In the genomic region with DNA sequence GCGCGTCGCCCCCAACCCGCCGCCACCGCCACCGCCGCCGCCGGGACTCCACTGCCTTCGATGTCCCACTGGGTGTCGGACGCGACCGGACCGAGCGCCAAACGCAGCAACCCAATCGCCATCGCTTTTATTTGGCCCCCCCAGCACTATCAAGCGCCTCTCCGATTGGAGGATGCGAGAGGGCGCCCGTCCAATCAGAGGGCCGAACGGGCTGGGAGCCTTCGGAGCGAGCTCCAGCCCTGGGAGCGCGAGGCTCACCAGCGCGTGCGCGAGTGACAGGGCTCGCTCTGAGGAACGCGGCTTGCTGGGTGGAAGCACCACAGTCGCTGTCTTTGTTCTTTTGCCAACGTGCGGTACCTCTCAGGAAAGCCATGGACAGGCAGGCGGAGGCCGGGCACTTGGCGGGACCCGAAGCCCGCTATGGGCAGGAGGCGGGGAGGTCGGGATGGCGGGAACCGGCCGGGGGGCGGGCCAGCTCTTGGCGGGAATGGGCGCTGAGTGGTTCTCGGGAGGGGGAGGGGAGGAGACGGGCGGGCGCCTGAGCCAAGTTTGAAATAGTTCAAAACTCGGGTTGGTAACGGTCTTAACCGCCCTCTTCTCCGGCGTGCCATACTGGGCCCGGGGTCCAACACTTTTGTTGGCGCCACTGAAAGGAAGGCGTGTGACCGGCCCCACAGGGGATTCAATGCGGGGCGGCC, we compare ENCODE assay signal across 8 mouse cellular contexts. TPM values are rescaled to one million over a fixed set of nuclear protein-coding genes. Genes with fewer than 3 reads are reported as not detected.
DNase-seq lines count a peak whose midpoint lies in the region; ATAC-seq and TF ChIP-seq lines count a peak whose summit lies in the region.

A gene (minus strand): TSS at position 416 of the 698 bp plus-strand sequence.

- peak; percentile 96 for DNase-seq in c-Kit-positive CD71-positive TER-119-positive erythroid progenitor cells, embryonic 14.5 days (ENCODE audit: low spot score)
- DNase-seq in heart, postnatal 10 days: peak; percentile 99
- peak; percentile 89 for DNase-seq in large intestine, adult 2 months (ENCODE audit: low read depth, low spot score)
- DNase-seq in liver, postnatal 0 days: peak; percentile 97
- DNase-seq in testis, postnatal 10 days (ENCODE audit: low spot score): peak; percentile 97

- TF ChIP-seq EP300 in liver, postnatal 0 days (IDR thresholded peaks at IDR 0.05; ENCODE audit: low read depth): no peak; the same call in 1 of the 2 replicates

- no peaks in the 10 kb centered on the region for H3K9me3 ChIP-seq in E14TG2a.4 (ENCODE audit: low read length)
- no peaks in the 10 kb centered on the region for H3K9me3 ChIP-seq in forebrain, embryonic 12.5 days
- no peaks in the 10 kb centered on the region for H3K9me3 ChIP-seq in liver, postnatal 0 days (ENCODE audit: low read length)
- H3K9me3 ChIP-seq in neural tube, embryonic 14.5 days (ENCODE audit: control insufficient read depth, low read length): no peaks in the 10 kb centered on the region

- 1% methylated on average over 59 of the region's 69 CpGs for WGBS in forebrain, embryonic 12.5 days
- under 1% methylated on average over 68 of the region's 69 CpGs for WGBS in large intestine, adult 2 months
- WGBS in liver, postnatal 0 days (ENCODE audit: insufficient replicate concordance): under 1% methylated on average over 48 of the region's 69 CpGs
- under 1% methylated on average over 58 of the region's 69 CpGs for WGBS in neural tube, embryonic 14.5 days

- intact Hi-C loops in heart, postnatal 10 days (cut with DNase I): loop anchor here (2.0 to 5.0 kb wide), 2 partner anchors 18 to 143 kb away; a partner anchor contains a TSS

- H3K4me2 ChIP-seq in forebrain, embryonic 12.5 days: peak within 1 kb of the TSS; percentile 68
- peak within 1 kb of the TSS; percentile 84 for H3K4me2 ChIP-seq in liver, postnatal 0 days (ENCODE audit: low read depth, low read length)
- H3K4me2 ChIP-seq in neural tube, embryonic 14.5 days (ENCODE audit: low read depth, low read length): peak within 1 kb of the TSS; percentile 78

- H3K36me3 ChIP-seq in E14TG2a.4 (ENCODE audit: insufficient read depth, low read length): peaks cover 4% of the 10 kb centered on the region; the same call in 1 of the 2 replicates
- H3K36me3 ChIP-seq in forebrain, embryonic 12.5 days (replicated peaks): no peaks in the 10 kb centered on the region
- H3K36me3 ChIP-seq in liver, postnatal 0 days (replicated peaks; ENCODE audit: insufficient read depth, low read length): no peaks in the 10 kb centered on the region
- H3K36me3 ChIP-seq in neural tube, embryonic 14.5 days (ENCODE audit: control insufficient read depth, insufficient read depth, low read length): no peaks in the 10 kb centered on the region

- TF ChIP-seq CTCF in E14TG2a.4 (conservative IDR thresholded peaks at IDR 0.05; ENCODE audit: low read length): no peak
- TF ChIP-seq CTCF in liver, postnatal 0 days (IDR thresholded peaks at IDR 0.05; ENCODE audit: low read depth): no peak

- peak within 1 kb of the TSS; percentile 90 for H3K4me3 ChIP-seq in E14TG2a.4 (replicated peaks; ENCODE audit: low read length)
- peak within 1 kb of the TSS; percentile 97 for H3K4me3 ChIP-seq in forebrain, embryonic 12.5 days (replicated peaks)
- peak within 1 kb of the TSS; percentile 97 for H3K4me3 ChIP-seq in liver, postnatal 0 days (ENCODE audit: low read depth, low read length)
- peak within 1 kb of the TSS; percentile 99 for H3K4me3 ChIP-seq in neural tube, embryonic 14.5 days (ENCODE audit: low read depth, low read length)

- peak within 1 kb of the TSS; percentile 99 for H3K9ac ChIP-seq in forebrain, embryonic 12.5 days
- H3K9ac ChIP-seq in liver, postnatal 0 days (replicated peaks): peak within 1 kb of the TSS; percentile 99
- peak within 1 kb of the TSS; percentile 96 for H3K9ac ChIP-seq in neural tube, embryonic 14.5 days (replicated peaks; ENCODE audit: low read depth, low read length)

- peak within 1 kb of the TSS; percentile 99 for H3K27ac ChIP-seq in forebrain, embryonic 12.5 days
- peak within 1 kb of the TSS; percentile 99 for H3K27ac ChIP-seq in liver, postnatal 0 days (ENCODE audit: low read depth)
- peak within 1 kb of the TSS; percentile 99 for H3K27ac ChIP-seq in neural tube, embryonic 14.5 days (ENCODE audit: low read depth, low read length)

- H3K27me3 ChIP-seq in E14TG2a.4 (ENCODE audit: insufficient read depth, low read length): no peaks in the 10 kb centered on the region
- H3K27me3 ChIP-seq in forebrain, embryonic 12.5 days: no peaks in the 10 kb centered on the region
- H3K27me3 ChIP-seq in liver, postnatal 0 days (ENCODE audit: insufficient read depth, low read length): no peaks in the 10 kb centered on the region
- H3K27me3 ChIP-seq in neural tube, embryonic 14.5 days (ENCODE audit: control insufficient read depth, insufficient read depth, low read length): no peaks in the 10 kb centered on the region

- peaks cover 60% of the 10 kb centered on the region for H3K4me1 ChIP-seq in E14TG2a.4 (replicated peaks; ENCODE audit: low read depth, low read length)
- H3K4me1 ChIP-seq in forebrain, embryonic 12.5 days: peaks cover 20% of the 10 kb centered on the region
- peaks cover 6% of the 10 kb centered on the region; the same call in 1 of the 2 replicates for H3K4me1 ChIP-seq in liver, postnatal 0 days (ENCODE audit: insufficient read depth)
- H3K4me1 ChIP-seq in neural tube, embryonic 14.5 days (ENCODE audit: control insufficient read depth, insufficient read depth, low read length): peaks cover 4% of the 10 kb centered on the region; the same call in 1 of the 2 replicates

- peak; percentile 98 for ATAC-seq in forebrain, embryonic 12.5 days (ENCODE audit: low FRiP score)
- ATAC-seq in liver, postnatal 0 days: peak; percentile 98
- ATAC-seq in neural tube, embryonic 14.5 days (ENCODE audit: low read depth): peak; percentile 99

RNA-seq across cellular contexts. Expression of the gene that starts here (rescaled TPM):
- polyA plus RNA-seq in forebrain, embryonic 12.5 days (2016; fragmentation: Nextera tagmentation; extraction: Ambion mirVana): 259 and 267 TPM in 2 replicates
- 10 to 100 TPM; 35.7 to 41.9 TPM for total RNA-seq in heart, postnatal 10 days (2021)
- polyA plus RNA-seq in large intestine, adult 2 months (2012; rRNA removed): 13.9 and 16.0 TPM in 2 replicates
- 36.5 and 37.2 TPM in 2 replicates for polyA plus RNA-seq in liver, postnatal 0 days (2015; fragmentation: Nextera tagmentation; extraction: Ambion mirVana)
- 56.8 and 64.2 TPM in 2 replicates for polyA plus RNA-seq in neural tube, embryonic 14.5 days (2014; fragmentation: Nextera tagmentation; extraction: Ambion mirVana)

Comparison
In these comparisons a context has a peak if more than half of its experiments do, and no peak if none do; other contexts are left out.
1. Peak in every context shown above with its lines: DNase-seq, ATAC-seq, H3K4me3 ChIP-seq and H3K27ac ChIP-seq.